Mouse (Mus musculus) small intestine, adult 2 months (tissue): ENCODE data around the gene Smarcc2.

Experiments
- CTCF ChIP-seq: fragments of 200-500 bp; IDR thresholded peaks from 2 replicates; pipeline ENCODE4 v1.5.1; 2012; ENCODE audit warnings: low read depth, mild to moderate bottlenecking, control low read depth, inconsistent platforms, low read length, moderate library complexity, mixed read lengths; ENCODE audit not compliant: insufficient replicate concordance, insufficient read length; ENCODE audit errors: extremely low read depth
- POLR2A ChIP-seq: fragments of 200-500 bp; IDR thresholded peaks from 2 replicates; pipeline ENCODE4 v1.6.1; 2012; ENCODE audit warnings: low read depth, mild to moderate bottlenecking, control low read depth, inconsistent platforms, low read length, moderate library complexity

- TF ChIP-seq CTCF (no peak), POLR2A (no peak)
Measured at GRCm38 (mm10) chr10:128435186-128435823, 23.7 kb upstream of the Smarcc2 start.
